Mouse (Mus musculus) testis, adult 2 months (tissue): Measurements from ENCODE around the gene Nfatc3. TPM values are rescaled to one million over a fixed set of nuclear protein-coding genes. Genes with fewer than 3 reads are reported as not detected.
A peak's percentile ranks its signal among the peaks of the same experiment; 100 is the strongest.

Source experiments
- H3K27ac ChIP-seq: fragments of 200-500 bp; 2 replicates; pipeline ENCODE4 v1.5.1; 2012; ENCODE audit warnings: low read depth, low read length; ENCODE audit not compliant: control insufficient read depth, insufficient read depth
- H3K27me3 ChIP-seq: fragments of 200-500 bp; 2 replicates; pipeline ENCODE4 v1.6.1; 2012; ENCODE audit warnings: mild to moderate bottlenecking, low read length, moderate library complexity; ENCODE audit not compliant: control insufficient read depth, insufficient read depth
- H3K36me3 ChIP-seq: fragments of 200-500 bp; 2 replicates; pipeline ENCODE4 v1.6.1; 2012; ENCODE audit warnings: mild to moderate bottlenecking, low read length; ENCODE audit not compliant: control insufficient read depth, insufficient read depth
- H3K4me1 ChIP-seq: fragments of 200-500 bp; 2 replicates; pipeline ENCODE4 v1.6.1; 2012; ENCODE audit warnings: low read length; ENCODE audit not compliant: control insufficient read depth, insufficient read depth
- H3K4me3 ChIP-seq: fragments of 200-500 bp; 2 replicates; pipeline ENCODE4 v1.5.1; 2012; ENCODE audit warnings: low read depth, mild to moderate bottlenecking, low read length, moderate library complexity, mixed read lengths; ENCODE audit not compliant: control insufficient read depth
- CTCF ChIP-seq: fragments of 200-500 bp; IDR thresholded peaks from 2 replicates; pipeline ENCODE4 v1.5.1; 2012; ENCODE audit warnings: low read depth, mild to moderate bottlenecking, inconsistent platforms, low read length, moderate library complexity; ENCODE audit not compliant: control insufficient read depth, insufficient read depth, insufficient replicate concordance
- POLR2A ChIP-seq: fragments of 200-500 bp; IDR thresholded peaks from 2 replicates; pipeline ENCODE4 v1.6.1; 2012; ENCODE audit warnings: low read depth, mild to moderate bottlenecking, inconsistent platforms, low read length, moderate library complexity; ENCODE audit not compliant: control insufficient read depth
- polyA plus RNA-seq: library from polyadenylated mRNA; depleted of rRNA; stranded (reverse); fragments of >200 nt; gene quantifications from 2 replicates; pipeline ENCODE4 v1.2.3, GENCODE M21; 2012

Nfatc3 gene
- polyA plus RNA-seq, 1 experiment, result 11.9 TPM

DNA sequence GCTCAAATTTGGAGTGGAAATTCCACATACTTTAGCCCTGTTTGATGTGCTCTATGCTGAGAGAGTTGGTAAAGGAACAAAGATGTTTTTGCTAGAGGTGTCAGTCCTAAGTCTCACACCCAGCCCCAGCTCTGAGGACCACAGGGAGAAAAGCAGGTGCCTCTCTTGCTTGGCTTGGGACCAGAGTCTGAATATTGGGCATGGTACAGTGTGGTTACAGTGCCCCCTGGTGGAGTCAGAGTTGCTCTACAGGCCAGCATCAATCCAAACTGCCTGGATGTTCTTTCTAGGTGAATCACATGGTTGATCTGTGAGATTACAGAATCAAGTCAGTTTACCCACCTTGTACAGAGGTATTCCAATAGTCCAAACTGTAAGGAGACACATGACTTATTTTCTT lies 36.2 kb upstream of the Nfatc3 start:
- H3K4me1 ChIP-seq, result no peaks in the 10 kb centered on the region
- no peaks in the 10 kb centered on the region for H3K27me3 ChIP-seq
- no peak overlapping the region for H3K4me3 ChIP-seq
- H3K27ac ChIP-seq, result no peak overlapping the region
- TF ChIP-seq POLR2A, result no peak
- peak; percentile 74; the same call in 1 of the 2 replicates for TF ChIP-seq CTCF
- no peaks in the 10 kb centered on the region for H3K36me3 ChIP-seq

DNA sequence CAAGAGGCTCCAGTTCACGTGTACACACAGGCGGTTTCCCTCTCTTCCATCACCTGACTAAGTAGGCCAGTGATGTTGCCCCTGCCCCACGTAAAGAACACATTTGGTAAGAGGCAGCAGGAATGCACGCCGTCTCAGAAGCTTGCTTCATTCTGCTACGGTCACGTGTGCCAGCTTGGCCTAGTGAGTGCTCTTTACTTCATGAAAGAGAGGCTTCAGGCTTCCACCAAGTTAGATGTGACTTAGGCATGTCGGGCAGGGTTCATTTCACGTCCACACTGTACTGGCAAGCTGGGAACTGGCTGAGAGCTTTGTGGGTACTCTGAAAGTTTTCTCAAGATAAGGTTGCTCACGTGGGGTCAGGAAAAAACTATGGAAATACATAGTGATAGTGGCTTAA lies 19.9 kb upstream of the Nfatc3 start:
- no peaks in the 10 kb centered on the region for H3K27me3 ChIP-seq
- no peaks in the 10 kb centered on the region for H3K4me1 ChIP-seq
- H3K36me3 ChIP-seq, result no peaks in the 10 kb centered on the region
- no peak overlapping the region for H3K27ac ChIP-seq
- H3K4me3 ChIP-seq, result no peak overlapping the region
- TF ChIP-seq POLR2A (no peak), CTCF (no peak)

DNA sequence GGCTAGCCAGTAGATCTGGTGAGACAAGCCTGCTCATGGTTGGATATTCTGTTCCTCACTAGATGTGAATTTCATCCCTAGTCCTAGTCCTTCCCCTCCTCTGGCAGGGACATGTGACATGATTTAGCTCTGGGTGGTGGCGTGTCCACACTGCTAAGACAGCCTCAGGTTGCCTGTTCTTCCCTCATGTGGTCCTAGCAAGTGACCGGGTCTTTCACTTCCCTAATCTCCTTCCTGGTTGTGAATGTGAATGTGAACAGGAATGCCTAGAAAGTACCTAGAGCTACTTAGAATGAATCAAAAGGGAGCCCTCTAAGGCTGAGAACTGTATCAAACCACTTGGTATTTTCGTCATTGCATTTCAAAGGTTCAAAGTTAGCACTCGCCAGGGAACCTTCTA lies 19.0 kb upstream of the Nfatc3 start:
- H3K4me1 ChIP-seq, result no peaks in the 10 kb centered on the region
- no peaks in the 10 kb centered on the region for H3K27me3 ChIP-seq
- H3K27ac ChIP-seq, result no peak overlapping the region
- no peak overlapping the region for H3K4me3 ChIP-seq
- H3K36me3 ChIP-seq, result no peaks in the 10 kb centered on the region
- TF ChIP-seq CTCF, result no peak
- no peak for TF ChIP-seq POLR2A

DNA sequence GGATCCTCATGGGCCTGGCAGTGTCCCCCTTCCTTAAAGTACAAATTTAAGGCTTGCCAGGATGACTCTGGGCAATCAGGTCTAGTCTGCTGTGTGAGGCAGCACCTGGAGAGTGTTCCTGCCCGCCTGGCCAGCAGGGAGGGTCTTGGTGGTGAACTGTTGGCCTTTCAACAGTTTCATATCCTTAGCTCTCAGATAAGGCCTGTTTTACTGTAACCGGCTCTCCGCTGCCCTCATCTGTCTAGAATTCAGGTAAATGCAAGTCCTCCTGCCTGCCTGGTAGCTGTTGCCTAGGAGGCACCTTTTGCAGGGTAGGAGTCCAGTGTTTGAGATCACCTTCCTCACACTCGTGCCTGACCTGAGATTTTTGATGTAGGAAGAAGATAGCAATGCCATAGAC lies 18.4 kb upstream of the Nfatc3 start:
- Histone ChIP-seq H3K27ac (no peak overlapping the region), H3K4me1 (no peaks in the 10 kb centered on the region), H3K27me3 (no peaks in the 10 kb centered on the region), H3K4me3 (no peak overlapping the region), H3K36me3 (no peaks in the 10 kb centered on the region)
- TF ChIP-seq CTCF (no peak), POLR2A (no peak)

GRCm38 (mm10) chr8:106043055-106043454 lies 15.6 kb upstream of the Nfatc3 start:
- TF ChIP-seq CTCF, result no peak
- no peak for TF ChIP-seq POLR2A
- Histone ChIP-seq H3K36me3 (no peaks in the 10 kb centered on the region), H3K27ac (no peak overlapping the region), H3K4me1 (no peaks in the 10 kb centered on the region), H3K27me3 (no peaks in the 10 kb centered on the region), H3K4me3 (no peak overlapping the region)

GRCm38 (mm10) chr8:106044151-106044550 lies 14.5 kb upstream of the Nfatc3 start:
- Histone ChIP-seq H3K27me3 (no peaks in the 10 kb centered on the region), H3K4me1 (no peaks in the 10 kb centered on the region), H3K27ac (no peak overlapping the region), H3K4me3 (no peak overlapping the region), H3K36me3 (no peaks in the 10 kb centered on the region)
- TF ChIP-seq POLR2A, result no peak
- no peak for TF ChIP-seq CTCF

DNA sequence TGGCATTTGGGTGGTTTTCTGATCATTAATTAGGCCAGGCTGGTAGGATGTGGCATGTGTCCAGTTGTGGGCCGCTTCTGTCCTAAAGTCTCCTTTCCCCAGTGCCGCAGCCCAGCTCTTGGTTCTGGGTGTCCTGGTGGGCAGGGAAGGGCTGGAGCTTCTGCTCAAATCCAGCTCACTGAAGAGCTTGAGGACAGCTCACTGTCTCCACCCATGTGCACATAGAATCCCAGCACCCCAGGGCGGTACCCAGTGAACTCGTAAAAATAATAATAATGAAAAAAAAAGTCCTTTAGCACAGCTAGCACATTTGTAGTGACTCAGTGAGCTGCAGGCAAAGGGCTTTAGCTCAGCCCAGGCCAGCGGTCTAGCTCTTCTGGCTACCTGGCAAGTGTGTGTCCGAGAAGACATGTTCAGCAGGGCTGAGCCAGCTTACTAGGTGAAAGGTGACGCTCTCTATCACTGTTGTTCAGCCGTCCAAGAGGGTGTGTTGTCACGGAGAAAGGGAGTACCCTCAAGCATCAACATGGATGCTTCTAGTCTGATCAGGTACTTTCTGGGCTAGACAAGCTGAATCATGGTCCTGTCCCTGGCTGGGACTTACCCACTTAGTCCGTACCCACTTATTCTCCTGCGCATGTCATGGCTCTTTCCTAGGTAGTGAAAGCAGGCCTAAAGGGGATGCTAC lies 11.6 kb upstream of the Nfatc3 start:
- no peaks in the 10 kb centered on the region for H3K27me3 ChIP-seq
- H3K4me1 ChIP-seq, result no peaks in the 10 kb centered on the region
- TF ChIP-seq POLR2A, result no peak
- no peak for TF ChIP-seq CTCF
- no peak overlapping the region for H3K4me3 ChIP-seq
- no peaks in the 10 kb centered on the region for H3K36me3 ChIP-seq
- no peak overlapping the region for H3K27ac ChIP-seq

DNA sequence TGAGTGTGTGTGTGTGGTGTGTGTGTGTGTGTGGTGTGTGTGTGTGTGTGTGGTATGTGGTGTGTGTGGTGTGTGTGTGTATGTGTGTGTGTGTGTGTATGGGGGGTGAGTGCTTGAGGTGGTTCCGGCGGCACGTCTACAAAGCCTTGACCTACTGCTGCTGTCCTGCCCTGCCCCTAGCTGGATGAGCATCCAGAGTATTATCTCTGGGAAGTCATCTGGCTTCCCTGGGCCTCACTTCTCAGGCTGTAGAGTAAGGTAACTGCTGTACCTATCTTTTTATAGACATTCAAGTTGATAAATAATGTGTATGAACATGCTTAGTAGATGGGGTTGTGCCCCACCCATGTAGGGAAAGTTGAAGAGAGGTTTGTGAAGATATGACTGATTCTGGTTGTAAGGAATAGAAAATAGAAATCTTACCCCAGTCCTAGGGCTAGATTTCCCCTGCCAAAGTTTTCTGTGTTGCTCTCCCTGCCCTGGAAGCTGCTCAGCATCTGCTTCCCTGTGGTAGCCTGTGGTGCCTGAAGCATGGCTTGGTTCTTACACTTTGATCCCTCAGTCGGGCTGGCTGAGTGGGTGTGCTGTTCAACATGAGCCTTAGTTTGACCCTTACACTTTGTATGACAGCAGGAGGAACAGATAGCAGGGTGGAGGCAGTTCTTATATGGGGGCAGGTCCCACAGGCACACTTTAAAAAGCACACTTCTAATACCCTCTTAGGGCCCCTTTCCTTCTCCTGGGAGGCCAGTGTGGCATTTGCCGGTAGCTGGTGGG lies 10.6 kb upstream of the Nfatc3 start:
- Histone ChIP-seq H3K36me3 (no peaks in the 10 kb centered on the region), H3K27me3 (no peaks in the 10 kb centered on the region), H3K4me3 (no peak overlapping the region), H3K4me1 (no peaks in the 10 kb centered on the region), H3K27ac (no peak overlapping the region)
- TF ChIP-seq POLR2A, result no peak
- no peak for TF ChIP-seq CTCF
